ENCODE assay signal across 8 mouse cellular contexts in genomic region chr10:111419375-111420194, GRCm38 (mm10). TPM values are rescaled to one million over a fixed set of nuclear protein-coding genes. Genes with fewer than 3 reads are reported as not detected.
A peak's percentile ranks its signal among the peaks of the same experiment; 100 is the strongest.
DNase-seq lines count a peak whose midpoint lies in the region; ATAC-seq and TF ChIP-seq lines count a peak whose summit lies in the region.

No protein-coding gene starts in this region.

- peak; percentile 45; the same call in 1 of the 2 replicates for ATAC-seq in forebrain, embryonic 12.5 days (ENCODE audit: low FRiP score)
- no peak for ATAC-seq in neural tube, embryonic 15.5 days (ENCODE audit: low FRiP score)

- H3K9ac ChIP-seq in forebrain, embryonic 12.5 days = peak overlapping the region; percentile 50
- H3K9ac ChIP-seq in neural tube, embryonic 15.5 days (replicated peaks) = peak overlapping the region; percentile 41

- no peak for TF ChIP-seq CTCF in gastrocnemius, adult 2 months (IDR thresholded peaks at IDR 0.05)

- WGBS in forebrain, embryonic 12.5 days = 18% methylated on average over 23 of the region's 23 CpGs
- WGBS in neural tube, embryonic 15.5 days = 24% methylated on average over 23 of the region's 23 CpGs

- H3K36me3 ChIP-seq in forebrain, embryonic 12.5 days (replicated peaks) = no peaks in the 10 kb centered on the region
- no peaks in the 10 kb centered on the region for H3K36me3 ChIP-seq in neural tube, embryonic 15.5 days

- H3K4me3 ChIP-seq in gastrocnemius, adult 2 months = peak overlapping the region; percentile 55
- peak overlapping the region; percentile 25 for H3K4me3 ChIP-seq in forebrain, embryonic 12.5 days (replicated peaks)
- peak overlapping the region; percentile 22 for H3K4me3 ChIP-seq in neural tube, embryonic 15.5 days (replicated peaks)

- no peaks in the 10 kb centered on the region; the same call in 1 of the 2 replicates for H3K27me3 ChIP-seq in forebrain, embryonic 12.5 days
- H3K27me3 ChIP-seq in neural tube, embryonic 15.5 days (replicated peaks) = no peaks in the 10 kb centered on the region

- H3K4me1 ChIP-seq in forebrain, embryonic 12.5 days = peaks cover 29% of the 10 kb centered on the region
- peaks cover 22% of the 10 kb centered on the region for H3K4me1 ChIP-seq in neural tube, embryonic 15.5 days

- H3K27ac ChIP-seq in gastrocnemius, adult 2 months = no peak overlapping the region
- peak overlapping the region; percentile 33 for H3K27ac ChIP-seq in forebrain, embryonic 12.5 days
- H3K27ac ChIP-seq in neural tube, embryonic 15.5 days (replicated peaks) = peak overlapping the region; percentile 61; the same call in 1 of the 2 replicates

- no peak for DNase-seq in gastrocnemius, adult 2 months
- DNase-seq in gastrocnemius, postnatal 25 days = no peak
- peak; percentile 47 for DNase-seq in MN1 (ENCODE audit: low spot score)
- DNase-seq in kidney, postnatal 4 days = peak; percentile 37 to 64
- no peak for DNase-seq in urinary bladder, postnatal 25 days (ENCODE audit: low spot score)
- DNase-seq in B cell, adult 2 months = no peak

- intact Hi-C loops in gastrocnemius, adult 2 months (cut with DNase I) = no loop called here

- H3K9me3 ChIP-seq in forebrain, embryonic 12.5 days = no peaks in the 10 kb centered on the region
- no peaks in the 10 kb centered on the region for H3K9me3 ChIP-seq in neural tube, embryonic 15.5 days (replicated peaks)

- H3K4me2 ChIP-seq in forebrain, embryonic 12.5 days = peak overlapping the region; percentile 55
- H3K4me2 ChIP-seq in neural tube, embryonic 15.5 days = peak overlapping the region; percentile 58

RNA-seq across cellular contexts. Expression of gene Nap1l1, which starts 53.4 kb away (rescaled TPM):
- total RNA-seq in gastrocnemius, adult 2 months (2021) = 10 to 100 TPM; 62.8 to 64.2 TPM
- 10 to 100 TPM; 44.2 to 52.7 TPM for total RNA-seq in gastrocnemius, postnatal 25 days (2021)
- 348 and 361 TPM in 2 replicates for polyA plus RNA-seq in forebrain, embryonic 12.5 days (2016; fragmentation: Nextera tagmentation; extraction: Ambion mirVana)
- polyA plus RNA-seq in neural tube, embryonic 15.5 days (2015; fragmentation: Nextera tagmentation; extraction: Ambion mirVana) = 162 and 180 TPM in 2 replicates

Comparison
In these comparisons a context has a peak if more than half of its experiments do, and no peak if none do; other contexts are left out.
1. DNase-seq: peak in MN1 (single experiment) and kidney, postnatal 4 days (2 of 2); none in gastrocnemius, adult 2 months (single experiment), gastrocnemius, postnatal 25 days (single experiment), urinary bladder, postnatal 25 days (single experiment) and B cell, adult 2 months (0 of 2).
2. Peak in every context shown above with its lines, with median percentiles within 50 percentile points of each other: H3K4me3 ChIP-seq.